Mouse (Mus musculus) fat pad, adult 2 months (tissue): ENCODE results near the gene 1700007K13Rik.

ENCODE experiments used
- DNase-seq: peaks from one replicate; pipeline ENCODE4 v3.0.0-alpha.2; 2011; ENCODE audit warnings: low read depth, low spot score; ENCODE audit errors: extremely low read depth

1700007K13Rik gene

GRCm38 (mm10) chr2:28416511-28416910 is 49.6 kb downstream of the 1700007K13Rik start:
- DNase-seq: no peak

GRCm38 (mm10) chr2:28415387-28416024 is 50.6 kb downstream of the 1700007K13Rik start:
- no peak for DNase-seq

- no peak for DNase-seq
Measured at GRCm38 (mm10) chr2:28414757-28415137, 51.4 kb downstream of the 1700007K13Rik start.

- DNase-seq: no peak
Measured at GRCm38 (mm10) chr2:28414116-28414756, 51.9 kb downstream of the 1700007K13Rik start.

- no peak for DNase-seq
Measured at GRCm38 (mm10) chr2:28412936-28413335, 53.2 kb downstream of the 1700007K13Rik start.
